Mouse (Mus musculus): ENCODE measurements around the gene Pax2. TPM values are rescaled to one million over a fixed set of nuclear protein-coding genes. Genes with fewer than 3 reads are reported as not detected.
A peak's percentile ranks its signal among the peaks of the same experiment; 100 is the strongest.
"Not testable (repeated sequence)": the region's sequence is repeated elsewhere in the genome, so short reads cannot be mapped to it uniquely, and the experiment has no call there.

Pax2 gene
- polyA plus RNA-seq, 1 experiment from 2014 or later, result 29.6 TPM

DNA sequence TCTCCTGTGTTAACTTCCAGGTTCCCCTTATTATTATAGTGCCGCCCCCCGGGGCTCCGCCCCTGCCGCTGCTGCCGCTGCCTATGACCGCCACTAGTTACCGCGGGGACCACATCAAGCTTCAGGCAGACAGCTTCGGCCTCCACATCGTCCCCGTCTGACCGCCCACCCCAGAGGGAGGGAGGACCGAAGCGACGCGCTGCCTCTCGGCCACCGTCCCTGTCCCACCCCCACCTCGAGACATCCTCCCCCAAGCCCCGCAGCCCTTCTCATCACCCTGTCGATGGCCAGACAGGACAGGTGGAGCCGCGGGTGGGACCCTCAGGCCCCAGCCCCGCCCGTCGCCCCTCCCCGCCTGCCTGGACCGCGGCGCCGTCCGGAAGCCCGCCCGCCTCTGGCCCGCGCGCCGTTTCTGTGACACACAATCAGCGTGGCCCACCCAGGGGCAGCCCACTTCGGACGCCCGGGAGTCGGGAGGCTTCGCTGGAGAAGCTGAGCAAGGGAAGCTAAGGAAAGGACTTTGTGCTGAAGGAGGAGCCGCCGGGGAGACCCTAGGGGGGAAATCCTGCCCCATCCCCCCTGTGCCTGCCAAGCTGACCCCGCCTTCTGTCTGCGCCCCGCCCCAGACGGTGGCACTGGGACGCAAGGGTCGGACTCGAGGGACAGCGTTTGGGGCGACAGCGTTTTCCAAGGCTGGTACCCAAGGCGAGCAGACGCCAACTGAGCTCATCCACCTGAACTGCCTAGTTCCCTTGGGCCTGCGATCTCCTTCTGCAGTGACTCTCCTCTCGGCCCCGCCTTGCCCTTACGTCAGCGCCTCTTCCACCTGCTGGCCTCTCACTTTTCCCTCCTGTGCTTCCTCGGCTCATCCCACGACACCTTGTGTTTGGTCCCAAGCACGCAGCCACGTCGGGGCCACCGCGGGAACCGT, 80.4 kb downstream of the Pax2 start:
- 4% methylated on average over 67 of the region's 71 CpGs for WGBS
- no peaks in the 10 kb centered on the region for H3K36me3 ChIP-seq (ENCODE audit: insufficient read depth, low read length)
- TF ChIP-seq CTCF (IDR thresholded peaks at IDR 0.05; ENCODE audit: low read depth), result no peak
- H3K27me3 ChIP-seq (ENCODE audit: insufficient read depth, low read length), result peaks cover 14% of the 10 kb centered on the region
- peak overlapping the region; percentile 50; the same call in 1 of the 2 replicates for H3K9ac ChIP-seq (ENCODE audit: low read depth, low read length)
- H3K27ac ChIP-seq, result peak overlapping the region; percentile 66; the same call in 1 of the 2 replicates
- peaks cover 26% of the 10 kb centered on the region for H3K4me1 ChIP-seq (replicated peaks; ENCODE audit: insufficient read depth, low read length)
- H3K9me3 ChIP-seq (replicated peaks; ENCODE audit: low read length), result no peaks in the 10 kb centered on the region
- H3K4me3 ChIP-seq (replicated peaks; ENCODE audit: low read depth, low read length), result peak overlapping the region; percentile 35
- ATAC-seq (replicated peaks; ENCODE audit: low FRiP score, low read depth), result 0 out of 2 replicates have a peak, but pooled peaks have one; percentile 13
- H3K4me2 ChIP-seq (ENCODE audit: low read length), result peak overlapping the region; percentile 67
- peak; percentile 52 for DNase-seq (ENCODE audit: low spot score)

DNA sequence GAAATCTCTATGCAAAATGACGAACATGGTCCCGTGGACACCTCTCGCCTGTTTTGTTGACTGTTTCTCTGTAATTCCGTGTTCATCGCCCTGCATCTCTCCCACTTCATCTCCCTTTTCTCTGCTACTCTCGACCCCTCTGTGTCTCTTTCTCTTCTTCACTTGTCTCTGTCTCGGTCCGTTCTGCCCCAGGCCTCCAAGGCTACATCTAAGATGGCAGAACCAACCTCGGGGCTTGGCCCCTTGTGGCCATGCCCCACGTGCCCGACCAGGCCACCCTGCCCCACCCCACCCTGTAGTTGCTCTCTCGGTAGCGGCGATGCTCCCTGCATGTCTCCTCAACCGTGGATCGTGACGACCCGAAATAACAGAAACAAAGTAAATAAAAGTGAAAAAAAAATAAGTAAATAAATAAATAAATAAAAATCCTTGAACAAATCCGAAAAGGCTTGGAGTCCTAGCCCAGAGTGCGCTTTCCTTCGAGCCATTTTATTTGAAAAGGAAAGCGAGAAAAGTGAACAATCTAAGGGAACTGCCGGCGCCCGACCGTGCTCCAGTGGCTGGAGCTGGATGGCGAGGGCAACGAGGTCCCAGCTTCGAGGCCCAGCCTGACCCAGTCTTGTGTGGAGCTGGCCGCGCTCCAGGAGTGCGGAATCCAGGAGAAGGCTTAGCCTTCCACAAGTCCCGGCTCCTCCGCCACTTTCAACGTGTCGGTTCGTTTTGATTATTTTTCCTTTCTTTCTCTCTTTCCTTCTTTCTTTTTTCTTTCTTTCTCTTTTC, 81.8 kb downstream of the Pax2 start:
- Histone ChIP-seq H3K27me3 (ENCODE audit: insufficient read depth, low read length) (peaks cover 14% of the 10 kb centered on the region), H3K36me3 (ENCODE audit: insufficient read depth, low read length) (no peaks in the 10 kb centered on the region), H3K4me2 (ENCODE audit: low read length) (peak overlapping the region; percentile 35), H3K4me3 (replicated peaks; ENCODE audit: low read depth, low read length) (no peak overlapping the region), H3K9me3 (replicated peaks; ENCODE audit: low read length) (no peaks in the 10 kb centered on the region), H3K27ac (no peak overlapping the region), H3K4me1 (replicated peaks; ENCODE audit: insufficient read depth, low read length) (peaks cover 26% of the 10 kb centered on the region), H3K9ac (ENCODE audit: low read depth, low read length) (no peak overlapping the region)
- WGBS, result 11% methylated on average over 37 of the region's 37 CpGs
- ATAC-seq (replicated peaks; ENCODE audit: low FRiP score, low read depth) (no peak), DNase-seq (ENCODE audit: low spot score) (peak; percentile 49)
- no peak for TF ChIP-seq CTCF (IDR thresholded peaks at IDR 0.05; ENCODE audit: low read depth)

DNA sequence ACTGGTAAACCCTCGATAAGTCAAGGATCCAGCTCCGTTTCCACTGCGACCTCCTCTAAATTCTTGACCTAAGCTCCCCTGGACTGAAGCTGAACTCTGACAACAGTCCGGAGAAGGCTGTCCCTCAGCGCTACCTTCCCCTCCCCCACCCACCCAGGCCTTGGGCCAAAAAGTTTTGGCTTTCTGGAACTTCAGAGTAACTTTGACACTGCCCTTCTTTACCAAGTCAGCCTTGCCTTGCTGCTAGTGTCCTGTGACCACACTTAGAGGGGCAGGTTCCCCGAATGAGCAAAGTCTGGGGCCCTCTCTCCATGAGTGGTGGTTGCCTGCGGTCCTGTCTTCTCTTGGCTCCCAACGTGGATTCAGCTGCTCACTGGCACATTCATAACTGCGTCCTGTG, 82.5 kb downstream of the Pax2 start:
- Histone ChIP-seq H3K4me1 (replicated peaks; ENCODE audit: insufficient read depth, low read length) (peaks cover 26% of the 10 kb centered on the region), H3K4me2 (ENCODE audit: low read length) (no peak overlapping the region), H3K4me3 (replicated peaks; ENCODE audit: low read depth, low read length) (no peak overlapping the region), H3K9ac (ENCODE audit: low read depth, low read length) (no peak overlapping the region), H3K9me3 (replicated peaks; ENCODE audit: low read length) (no peaks in the 10 kb centered on the region), H3K27ac (no peak overlapping the region), H3K27me3 (ENCODE audit: insufficient read depth, low read length) (peaks cover 14% of the 10 kb centered on the region), H3K36me3 (ENCODE audit: insufficient read depth, low read length) (no peaks in the 10 kb centered on the region)
- ATAC-seq (replicated peaks; ENCODE audit: low FRiP score, low read depth), result no peak
- TF ChIP-seq CTCF (IDR thresholded peaks at IDR 0.05; ENCODE audit: low read depth), result no peak
- WGBS, result 21% methylated on average over 9 of the region's 9 CpGs
- DNase-seq (ENCODE audit: low spot score), result no peak

DNA sequence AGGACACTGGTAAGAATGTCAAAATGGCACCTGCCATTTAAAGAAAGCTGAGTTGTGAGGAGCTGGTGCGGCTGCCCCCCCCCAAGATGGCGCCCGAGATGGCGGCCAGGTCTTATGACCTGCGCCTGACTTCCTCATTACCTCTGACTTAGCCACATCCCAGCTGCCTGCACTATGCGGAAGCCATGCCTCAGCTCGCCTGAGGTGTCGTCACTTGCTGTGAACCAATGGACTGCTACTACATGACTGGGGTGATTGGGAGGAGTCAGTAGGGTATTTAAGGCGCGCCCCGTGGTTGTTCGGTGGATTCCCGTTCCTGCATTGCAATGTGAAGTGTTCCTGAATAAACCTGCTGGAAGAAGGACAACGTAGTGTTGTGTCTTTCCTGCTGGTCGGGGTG, 86.8 kb downstream of the Pax2 start:
- not testable (repeated sequence) for ATAC-seq (replicated peaks; ENCODE audit: low FRiP score, low read depth); H3K9me3 ChIP-seq (replicated peaks; ENCODE audit: low read length); H3K36me3 ChIP-seq (ENCODE audit: insufficient read depth, low read length); H3K4me3 ChIP-seq (replicated peaks; ENCODE audit: low read depth, low read length); H3K4me1 ChIP-seq (replicated peaks; ENCODE audit: insufficient read depth, low read length); H3K4me2 ChIP-seq (ENCODE audit: low read length); H3K27me3 ChIP-seq (ENCODE audit: insufficient read depth, low read length); H3K27ac ChIP-seq; H3K9ac ChIP-seq (ENCODE audit: low read depth, low read length); DNase-seq (ENCODE audit: low spot score)
- 91% methylated on average over 15 of the region's 15 CpGs for WGBS

DNA sequence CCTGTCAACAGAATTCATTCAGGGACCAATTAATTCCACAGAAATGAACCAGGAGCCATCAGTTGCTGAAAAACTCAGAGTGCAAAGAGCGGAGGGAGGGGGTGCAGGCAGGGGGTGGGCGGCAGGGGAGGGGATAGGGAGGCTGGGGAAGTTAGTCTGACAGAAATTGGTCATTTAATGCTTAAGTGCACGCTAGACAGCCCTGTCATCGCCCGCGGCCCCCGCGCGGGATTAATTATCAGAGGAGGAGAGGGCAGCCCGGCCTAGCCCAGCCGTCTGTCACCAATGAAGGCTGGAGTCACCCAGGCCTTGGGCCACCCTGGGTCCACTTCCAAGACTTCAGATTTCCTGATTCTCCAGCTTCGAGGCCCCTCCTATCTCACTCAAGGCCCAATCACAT, 93.6 kb downstream of the Pax2 start:
- no peak overlapping the region for H3K27ac ChIP-seq

DNA sequence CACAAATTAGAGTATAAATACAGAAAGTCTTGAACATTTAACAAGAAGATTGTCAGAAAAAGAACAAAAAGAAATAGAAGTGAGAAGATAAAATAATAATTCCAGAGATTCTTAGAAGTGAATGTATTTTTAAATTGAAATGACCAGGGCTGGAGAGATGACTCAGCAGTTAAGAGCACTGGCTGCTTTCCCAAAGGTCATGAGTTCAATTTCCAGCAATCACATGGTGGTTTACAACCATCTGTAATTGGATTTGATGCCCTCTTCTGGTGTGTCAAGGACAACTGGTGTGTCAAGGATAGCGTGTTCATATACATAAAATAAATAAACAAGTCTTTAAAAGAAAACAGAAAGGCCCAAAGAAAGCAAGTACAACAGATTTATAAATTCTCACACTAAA, 102.8 kb downstream of the Pax2 start:
- no peak for ATAC-seq (replicated peaks; ENCODE audit: low FRiP score, low read depth)
- H3K4me3 ChIP-seq (replicated peaks; ENCODE audit: low read depth, low read length), result no peak overlapping the region
- H3K27ac ChIP-seq, result no peak overlapping the region
- no peaks in the 10 kb centered on the region for H3K27me3 ChIP-seq (ENCODE audit: insufficient read depth, low read length)
- 95% methylated on average over 1 of the region's 1 CpGs for WGBS
- H3K9me3 ChIP-seq (replicated peaks; ENCODE audit: low read length), result no peaks in the 10 kb centered on the region
- H3K36me3 ChIP-seq (ENCODE audit: insufficient read depth, low read length), result no peaks in the 10 kb centered on the region
- TF ChIP-seq CTCF (IDR thresholded peaks at IDR 0.05; ENCODE audit: low read depth), result no peak
- H3K4me2 ChIP-seq (ENCODE audit: low read length), result no peak overlapping the region
- H3K4me1 ChIP-seq (replicated peaks; ENCODE audit: insufficient read depth, low read length), result no peaks in the 10 kb centered on the region
- no peak overlapping the region for H3K9ac ChIP-seq (ENCODE audit: low read depth, low read length)
- DNase-seq (ENCODE audit: low spot score), result no peak

More for the DNA sequence above, 93.6 kb downstream of the Pax2 start:
- no peaks in the 10 kb centered on the region for H3K27me3 ChIP-seq (ENCODE audit: insufficient read depth, low read length)
- no peak for DNase-seq (ENCODE audit: low spot score)
- no peak overlapping the region for H3K4me3 ChIP-seq (replicated peaks; ENCODE audit: low read depth, low read length)
- no peak for TF ChIP-seq CTCF (IDR thresholded peaks at IDR 0.05; ENCODE audit: low read depth)
- H3K4me1 ChIP-seq (replicated peaks; ENCODE audit: insufficient read depth, low read length), result no peaks in the 10 kb centered on the region
- ATAC-seq (replicated peaks; ENCODE audit: low FRiP score, low read depth), result no peak
- no peaks in the 10 kb centered on the region for H3K36me3 ChIP-seq (ENCODE audit: insufficient read depth, low read length)
- H3K9ac ChIP-seq (ENCODE audit: low read depth, low read length), result no peak overlapping the region
- 23% methylated on average over 12 of the region's 12 CpGs for WGBS
- H3K4me2 ChIP-seq (ENCODE audit: low read length), result no peak overlapping the region
- H3K9me3 ChIP-seq (replicated peaks; ENCODE audit: low read length), result no peaks in the 10 kb centered on the region
